Mouse (Mus musculus) large intestine, adult 2 months (tissue): ENCODE data around the gene Cenpx. TPM values are rescaled to one million over a fixed set of nuclear protein-coding genes. Genes with fewer than 3 reads are reported as not detected.
"Not testable (repeated sequence)": the region's sequence is repeated elsewhere in the genome, so short reads cannot be mapped to it uniquely, and the experiment has no call there.

Source experiments
- DNase-seq: peaks from one replicate; pipeline ENCODE4 v3.0.0-alpha.2; 2012; ENCODE audit warnings: low read depth, low spot score
- WGBS: fragments of 180-500 bp; shearing (Covaris S2); methylation state at CpG from one replicate; pipeline ENCODE4 v1.1.7; 2018; 5-methylcytosine and 5-hydroxymethylcytosine counted together
- polyA plus RNA-seq: library from polyadenylated mRNA; depleted of rRNA; stranded (reverse); fragments of >200 nt; gene quantifications from 2 replicates; pipeline ENCODE4 v1.2.3, GENCODE M21; 2012; rRNA removed

Gene Cenpx
- polyA plus RNA-seq: 94.1 and 101 TPM in 2 replicates

DNA sequence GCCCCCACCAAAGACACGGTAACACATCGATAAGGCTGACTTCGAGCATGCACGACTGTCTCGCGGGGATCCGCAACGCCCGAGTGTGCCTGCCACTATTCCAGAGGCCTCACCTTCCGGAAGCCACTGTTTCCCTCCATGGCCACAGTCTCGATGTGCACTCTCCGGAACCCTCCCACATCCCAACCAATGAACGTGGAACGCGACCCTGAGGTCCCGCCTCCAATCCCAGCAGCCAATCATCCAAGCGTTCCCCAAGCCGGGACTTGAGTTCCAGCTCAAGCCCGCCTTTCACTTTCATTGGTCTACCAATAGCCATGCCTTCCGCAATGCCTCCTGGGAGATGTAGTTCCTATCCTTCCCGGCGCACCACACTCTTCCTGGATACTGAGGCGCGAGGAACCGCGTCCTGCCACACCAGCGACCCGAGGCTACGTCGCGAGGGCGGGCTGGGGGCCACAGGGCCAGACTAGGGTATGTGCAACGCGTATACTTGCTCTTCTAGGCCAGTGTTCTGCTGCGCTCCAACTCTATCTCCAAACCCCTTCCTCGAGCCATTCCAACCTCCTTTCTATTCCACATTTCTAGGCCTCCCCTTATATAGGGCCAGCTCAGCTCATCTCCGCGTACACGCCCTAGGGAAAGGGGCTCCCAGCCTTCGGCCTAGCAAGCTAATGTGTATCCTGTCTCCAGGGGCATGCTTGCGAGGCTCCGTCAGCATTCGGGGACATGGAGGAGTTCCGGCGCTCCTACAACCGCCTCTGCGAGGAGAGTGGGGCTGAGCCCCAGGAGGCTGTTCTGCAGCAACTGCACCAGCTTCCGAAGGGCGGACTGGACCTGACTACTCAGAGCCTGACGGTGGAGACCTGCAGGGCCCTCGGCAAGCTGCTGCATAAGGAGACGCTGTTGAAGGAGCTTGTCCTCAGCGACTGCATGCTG, at the start of gene Cenpx, which contains the start of gene Lrrc45:
TSS of gene Cenpx (minus strand) at position 159 of the 939 bp plus-strand sequence.
TSS of gene Lrrc45 (plus strand) at position 346 of the 939 bp plus-strand sequence.
- peak; percentile 100 for DNase-seq
- under 1% methylated on average over 53 of the region's 53 CpGs for WGBS

DNA sequence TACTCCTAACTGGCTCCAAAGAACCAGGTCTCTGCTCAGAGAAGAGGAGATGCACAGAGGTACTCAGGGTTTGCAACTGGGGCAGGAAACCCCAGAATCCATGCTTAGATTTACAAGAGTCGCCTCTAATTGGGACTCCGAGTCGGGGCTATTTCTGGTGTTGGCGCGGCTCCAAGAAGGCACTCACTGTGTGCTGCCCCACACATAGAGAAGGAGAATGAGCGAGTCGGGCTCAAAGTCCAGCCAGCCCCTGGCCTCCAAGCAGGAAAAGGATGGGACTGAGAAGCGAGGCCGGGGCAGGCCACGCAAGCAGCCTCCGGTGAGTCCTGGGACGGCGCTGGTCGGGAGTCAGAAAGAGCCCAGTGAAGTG, 49.1 kb upstream of the Cenpx start, which contains the start of gene Hmga1b:
TSS of gene Hmga1b (plus strand) at position 123 of the 370 bp plus-strand sequence.
- 6% methylated on average over 14 of the region's 14 CpGs for WGBS
- DNase-seq: not testable (repeated sequence)

DNA sequence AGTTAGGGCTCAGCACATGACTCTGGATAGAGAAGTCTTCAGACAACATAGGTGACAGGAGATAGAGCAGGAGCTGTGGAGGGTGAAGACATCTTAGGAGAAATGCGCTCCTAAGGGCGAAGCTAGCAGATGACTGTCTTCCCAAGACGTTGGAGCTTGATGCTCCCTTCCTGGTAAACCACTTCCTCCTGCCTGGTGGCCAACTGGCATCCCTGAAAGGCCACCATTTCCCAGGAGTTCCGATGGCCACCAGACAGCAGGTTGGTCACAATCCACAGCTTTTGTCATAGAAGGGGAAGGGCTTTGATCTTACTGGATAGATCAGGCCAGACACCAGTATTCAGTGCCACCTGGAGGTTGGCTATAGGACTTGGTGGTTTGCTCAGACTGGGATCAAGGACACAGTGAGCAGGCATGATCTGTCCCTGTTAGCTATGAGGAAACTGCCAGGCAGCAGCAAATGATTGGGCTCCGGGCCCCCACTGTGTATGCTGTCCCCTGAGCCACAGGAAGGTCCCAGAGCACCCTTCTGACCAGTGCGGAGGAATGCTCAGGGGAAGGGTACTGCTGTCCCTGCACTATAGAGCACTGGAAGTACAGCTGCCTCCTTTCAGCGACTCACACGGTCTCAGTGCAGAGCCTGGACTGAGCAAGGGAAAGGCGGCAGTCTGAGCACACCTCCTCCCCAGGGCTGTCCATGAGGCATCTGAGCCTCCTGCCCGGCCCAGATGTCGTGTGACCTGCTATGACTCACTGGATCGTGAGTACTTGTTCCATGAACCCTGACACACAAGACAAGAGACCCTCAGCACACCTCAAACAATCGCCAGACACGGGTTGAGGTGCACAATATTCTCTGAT, 48.5 kb upstream of the Cenpx start:
- WGBS: 45% methylated on average over 14 of the region's 14 CpGs

GRCm38 (mm10) chr11:120760236-120760635, 46.7 kb upstream of the Cenpx start:
- DNase-seq: no peak
- WGBS: 82% methylated on average over 9 of the region's 9 CpGs

More for the DNA sequence above, 48.5 kb upstream of the Cenpx start:
- DNase-seq: no peak

- 61% methylated on average over 4 of the region's 4 CpGs for WGBS
These were observed 38.1 kb upstream of the Cenpx start for GRCm38 (mm10) chr11:120751606-120752005.

DNA sequence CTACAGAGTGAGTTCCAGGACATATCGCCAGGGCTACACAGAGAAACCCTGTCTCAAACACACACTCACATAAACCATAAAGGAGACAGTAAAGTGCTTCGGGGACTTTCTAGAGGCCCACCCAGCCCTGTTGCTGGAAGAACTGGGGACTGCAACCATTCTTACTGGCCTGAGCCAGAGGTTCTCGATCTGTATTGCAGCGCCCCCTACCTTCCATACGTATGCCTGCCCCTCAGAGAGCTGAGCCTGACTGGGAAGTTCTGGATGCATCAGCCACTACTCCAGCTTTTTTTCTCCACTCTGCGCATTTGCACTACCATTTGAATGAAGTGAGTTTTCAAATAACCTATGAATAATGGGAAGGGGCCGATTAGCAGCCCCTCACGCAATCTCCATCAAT, 35.9 kb upstream of the Cenpx start:
- no peak for DNase-seq
- 67% methylated on average over 8 of the region's 8 CpGs for WGBS

More at GRCm38 (mm10) chr11:120751606-120752005, 38.1 kb upstream of the Cenpx start:
- no peak for DNase-seq

- WGBS: 19% methylated on average over 4 of the region's 4 CpGs
- no peak for DNase-seq
These were observed 34.4 kb upstream of the Cenpx start for GRCm38 (mm10) chr11:120747974-120748373.

DNA sequence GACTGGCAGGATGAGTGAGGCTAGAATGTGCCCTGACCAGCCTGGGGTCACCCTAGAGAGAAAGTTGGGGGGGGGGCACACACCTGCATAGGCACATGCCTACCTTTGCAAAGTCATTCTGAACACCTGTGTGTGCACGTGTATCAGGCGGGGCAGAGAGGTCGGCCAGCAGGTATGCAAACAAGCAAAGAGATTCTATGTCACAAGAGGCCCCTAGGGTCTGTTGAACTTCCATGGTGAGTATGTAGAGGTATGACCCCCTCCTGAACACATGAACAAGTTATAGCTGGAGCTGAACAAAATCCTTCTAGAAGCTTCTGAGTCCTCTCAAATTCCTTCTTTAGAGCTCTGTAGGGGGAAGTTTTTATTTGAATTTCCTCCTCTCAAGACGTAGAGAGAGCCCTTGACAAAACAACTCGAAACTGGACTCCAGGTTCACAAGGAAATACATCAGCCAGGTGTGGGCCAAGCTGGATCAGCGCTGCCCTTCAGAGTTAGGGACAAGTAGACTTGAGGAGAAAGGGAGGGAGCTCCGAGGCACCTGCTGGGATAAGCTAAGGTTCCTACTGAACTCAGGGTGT, 30.7 kb upstream of the Cenpx start:
- DNase-seq: no peak
- 33% methylated on average over 7 of the region's 7 CpGs for WGBS

- 84% methylated on average over 5 of the region's 5 CpGs for WGBS
- DNase-seq: no peak
These were observed 27.4 kb upstream of the Cenpx start for GRCm38 (mm10) chr11:120740981-120741380.

DNA sequence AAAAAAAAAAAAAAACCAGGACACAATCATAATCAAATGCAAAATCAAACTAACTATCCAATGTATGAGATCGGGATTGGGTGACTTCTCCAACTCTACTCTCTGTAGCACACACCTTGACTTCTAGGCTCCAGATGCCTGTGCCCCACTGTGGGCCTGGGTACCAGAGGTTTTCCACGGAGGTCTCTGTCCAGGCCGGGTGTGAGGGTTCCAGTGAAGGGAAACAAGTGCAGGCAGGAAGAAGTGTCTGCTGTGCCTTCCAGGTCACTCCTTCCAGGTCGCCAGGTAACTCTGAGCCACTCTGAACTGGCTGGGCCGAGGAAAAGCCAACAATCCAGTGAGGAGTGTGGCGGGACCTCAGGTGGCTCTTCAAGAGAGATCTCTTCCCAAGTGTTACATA, 22.9 kb upstream of the Cenpx start:
- WGBS: 78% methylated on average over 6 of the region's 6 CpGs
- no peak for DNase-seq

DNA sequence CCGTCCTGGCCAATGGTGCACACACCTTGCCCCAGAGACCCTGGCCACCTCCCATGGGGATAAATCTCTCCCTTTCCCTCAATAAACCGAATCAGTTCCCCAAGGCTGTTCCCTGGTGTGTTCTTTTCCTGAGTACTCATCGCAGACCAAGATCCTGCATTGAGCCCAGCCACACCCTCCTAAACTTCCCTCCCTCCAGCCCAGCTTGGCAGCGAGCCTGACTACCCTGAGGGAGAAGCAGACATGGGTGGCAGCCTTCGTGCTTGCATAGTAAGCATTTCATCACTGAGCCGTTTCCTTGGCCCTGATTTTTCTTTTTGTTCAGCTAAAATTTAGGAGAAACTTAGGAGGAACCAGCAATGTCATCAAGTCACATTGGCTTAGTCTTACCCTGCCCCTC, 20.0 kb upstream of the Cenpx start:
- WGBS: 18% methylated on average over 6 of the region's 6 CpGs
- peak; percentile 72 for DNase-seq

DNA sequence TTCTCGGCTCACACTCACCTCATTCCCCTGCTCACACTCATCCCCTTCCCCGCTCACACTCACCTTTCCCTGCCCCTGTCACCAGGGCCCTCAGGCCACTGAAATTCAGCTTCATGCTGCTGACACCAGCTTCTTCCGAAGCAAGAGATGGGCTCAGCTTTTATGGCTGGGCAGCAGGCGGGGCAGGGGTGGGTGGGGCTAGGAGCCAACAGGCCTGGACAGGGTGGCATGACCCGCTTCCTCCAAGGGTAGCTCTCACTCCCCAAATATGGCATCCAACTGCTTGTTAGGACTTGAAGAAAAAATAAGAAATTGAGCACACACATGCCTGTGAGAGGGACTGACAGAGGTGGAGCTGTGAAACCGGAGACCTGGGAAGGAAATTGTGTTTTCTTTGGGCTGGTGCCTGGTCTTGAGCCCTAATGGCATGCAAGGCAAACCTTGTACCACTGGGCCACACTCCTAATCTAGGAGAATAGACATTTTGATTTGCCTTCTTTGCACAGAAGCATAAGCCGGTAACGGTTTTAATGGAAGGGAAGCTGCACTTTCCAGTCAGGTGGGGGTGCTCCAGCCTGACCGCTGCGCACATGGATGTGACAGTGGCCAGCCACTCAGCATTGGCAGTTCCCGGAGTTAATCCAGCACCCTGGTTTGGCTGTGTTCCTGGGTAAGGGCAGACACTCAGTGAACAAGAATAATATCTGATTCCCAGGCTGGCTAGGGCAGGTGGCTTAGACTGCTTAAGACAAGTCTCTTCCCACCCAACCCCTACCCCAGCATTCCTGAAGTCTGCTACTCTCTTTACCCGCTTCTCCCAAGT, 18.5 kb upstream of the Cenpx start, which contains the start of gene Cbr2:
TSS of gene Cbr2 (minus strand) at position 257 of the 823 bp plus-strand sequence.
- WGBS: 61% methylated on average over 12 of the region's 12 CpGs
- no peak for DNase-seq

- DNase-seq: no peak
- WGBS: 92% methylated on average over 1 of the region's 1 CpGs
These were observed 17.9 kb upstream of the Cenpx start for GRCm38 (mm10) chr11:120731395-120731794.

DNA sequence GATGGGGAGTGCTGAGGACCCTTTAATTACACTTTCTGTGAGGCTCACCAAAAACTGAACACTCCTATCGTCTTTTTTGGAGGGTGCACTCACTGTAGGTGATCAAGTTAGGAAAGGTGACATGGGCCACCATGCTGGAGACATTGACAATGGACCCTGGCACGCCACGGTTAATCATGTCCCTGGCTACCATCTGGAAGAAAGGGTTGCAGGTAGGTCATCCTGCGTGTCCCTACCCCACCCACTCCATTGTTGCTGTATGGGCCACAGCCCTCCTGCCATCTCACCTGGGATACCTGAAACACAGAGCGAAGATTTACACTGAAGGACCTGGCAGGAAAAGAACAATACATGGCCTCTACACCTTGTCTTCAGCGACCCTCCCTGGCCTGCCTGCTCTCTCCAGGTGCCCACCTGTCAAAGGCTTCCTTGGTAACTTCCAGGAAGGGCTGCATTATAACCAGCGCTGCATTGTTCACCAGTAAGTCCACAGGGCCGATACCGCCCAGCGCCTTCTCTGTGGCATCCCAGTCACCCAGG, 16.9 kb upstream of the Cenpx start:
- DNase-seq: no peak
- 93% methylated on average over 10 of the region's 10 CpGs for whole genome bisulfite sequencing

DNA sequence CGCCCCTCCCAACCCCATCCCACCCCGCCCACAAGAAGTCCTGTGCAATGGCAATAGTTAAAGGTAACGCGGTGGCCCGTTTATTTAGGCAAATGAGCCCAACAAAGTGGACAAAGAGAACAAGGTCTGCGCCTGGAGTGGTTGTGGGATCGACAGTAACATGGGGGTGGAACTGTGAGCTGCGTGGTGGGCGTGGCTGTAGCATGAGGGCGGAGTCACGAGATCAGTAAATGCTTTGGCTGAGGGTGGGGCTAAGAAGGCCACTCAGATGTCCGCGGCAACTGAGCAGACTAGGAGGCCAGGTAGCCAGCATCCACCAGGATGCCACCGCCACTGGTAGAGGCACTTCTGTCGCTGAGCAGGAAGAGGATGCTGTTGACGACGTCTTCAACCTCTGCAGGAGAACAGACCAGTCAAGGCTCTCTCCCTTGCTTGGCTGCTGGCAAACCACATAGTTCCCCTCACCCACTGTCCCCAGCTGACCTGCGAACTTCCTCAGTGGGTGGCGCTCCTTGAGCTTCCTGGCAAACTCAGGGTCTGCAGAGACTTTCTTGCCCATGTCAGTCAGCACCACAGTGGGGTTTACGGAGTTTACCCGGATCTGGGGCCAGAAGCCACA, 16.0 kb upstream of the Cenpx start:
- not testable (repeated sequence) for DNase-seq
- WGBS: 4% methylated on average over 18 of the region's 21 CpGs

DNA sequence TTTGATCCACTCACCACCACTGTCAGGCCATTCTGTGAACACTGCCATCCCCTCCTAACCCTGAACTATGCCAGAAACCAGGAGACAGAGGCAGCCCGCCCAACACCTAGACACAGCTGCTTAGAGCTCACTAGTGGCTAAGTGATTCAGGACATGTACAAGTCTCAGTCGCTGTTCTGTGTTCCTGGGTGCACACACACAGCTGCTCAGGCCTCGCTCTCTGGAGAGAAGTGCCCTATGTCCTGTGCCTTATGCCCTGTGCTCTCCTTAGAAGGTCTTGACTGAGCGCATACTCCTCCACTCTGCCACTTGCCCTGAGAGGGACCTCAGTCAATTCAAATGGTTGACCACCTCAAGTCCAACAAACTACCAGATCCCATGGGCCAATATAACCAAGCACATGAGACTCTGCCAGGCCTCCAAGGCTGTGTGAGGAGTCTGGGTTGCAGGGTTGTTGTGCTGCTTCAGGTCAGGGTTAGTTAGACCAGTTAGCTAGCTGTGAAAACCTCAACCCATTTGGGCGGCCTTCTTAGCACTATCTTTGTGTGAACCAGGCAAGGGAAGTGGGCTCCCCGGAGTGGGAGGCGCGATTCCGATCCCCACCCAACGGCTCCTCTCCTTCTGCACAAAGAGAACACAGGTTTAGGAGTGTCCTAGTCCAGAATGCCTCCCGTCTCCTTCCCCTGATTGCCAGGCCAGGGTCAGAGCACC, 15.1 kb upstream of the Cenpx start:
- WGBS: 87% methylated on average over 11 of the region's 11 CpGs
- no peak for DNase-seq

DNA sequence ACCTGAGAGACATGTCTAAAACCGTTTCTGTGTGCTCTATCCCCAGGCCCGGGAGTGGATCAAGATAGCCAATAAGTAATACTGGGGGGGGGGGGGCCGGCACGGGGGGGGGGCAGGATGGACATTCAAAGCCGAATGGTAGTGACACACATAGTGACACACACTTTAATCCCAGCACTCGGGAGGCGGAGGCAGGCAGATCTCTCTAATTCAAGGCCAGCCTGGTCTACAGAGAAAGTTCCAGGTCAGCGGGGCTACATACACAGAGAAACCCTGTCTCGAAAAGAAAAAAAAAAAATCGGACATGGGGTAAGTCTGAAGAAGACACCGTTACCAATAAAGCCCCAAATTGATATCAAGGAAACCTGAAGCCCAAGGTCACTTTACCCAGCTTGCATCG, 14.0 kb upstream of the Cenpx start:
- 53% methylated on average over 12 of the region's 12 CpGs for WGBS
- DNase-seq: no peak

- DNase-seq: peak; percentile 94
- under 1% methylated on average over 14 of the region's 14 CpGs for WGBS
These were observed 13.6 kb upstream of the Cenpx start, which contains the start of gene Dcxr for GRCm38 (mm10) chr11:120727169-120727527. TSS of gene Dcxr (minus strand) at chr11:120727281.
